Mouse (Mus musculus) layer of hippocampus, adult 2 months (tissue): Measurements from ENCODE around the gene Snx12. TPM values are rescaled to one million over a fixed set of nuclear protein-coding genes. Genes with fewer than 3 reads are reported as not detected.

Source experiments
- DNase-seq, 2 experiments: peaks; one replicate each; pipeline ENCODE4 v3.0.0; 2022; ENCODE audit warnings: low spot score in 2 of 2
- H3K27ac ChIP-seq: fragments of 200-600 bp; 2 replicates; pipeline ENCODE4 v1.8.1; 2022
- H3K4me3 ChIP-seq: fragments of 200-600 bp; 2 replicates; pipeline ENCODE4 v1.8.1; 2022; ENCODE audit warnings: mild to moderate bottlenecking
- CTCF ChIP-seq: fragments of 200-600 bp; conservative IDR thresholded peaks from 2 replicates; pipeline ENCODE4 v1.8.1; 2022; ENCODE audit warnings: antibody characterized with exemption, mild to moderate bottlenecking, moderate library complexity
- long read RNA-seq, 2 experiments: library from polyadenylated mRNA; stranded (forward); transcript quantifications; one replicate each; pipeline ENCODE4 v2.0.0; 2021; ENCODE audit warnings: borderline mapping rate in 2 of 2
- total RNA-seq, 2 experiments: library from RNA; stranded (reverse); gene quantifications; 2 replicates each; pipeline ENCODE4 v1.2.3; 2021

Gene Snx12
- total RNA-seq, result 10 to 100 TPM; 82.6 to 98.8 TPM
- long read RNA-seq, experiment 1, partial matches to known transcripts, result 8 of 17 reads
- long read RNA-seq, experiment 1, other reads (novel, unspliced or antisense), result 7 of 17 reads
- long read RNA-seq, experiment 2, transcript Snx12-202 (4 exons, 2,415 nt), result major isoform, 5 of 26 reads
- long read RNA-seq, experiment 2, transcript Snx12-204 (6 exons, 1,114 nt), result major isoform, 5 of 26 reads
- long read RNA-seq, experiment 2, partial matches to known transcripts, result 9 of 26 reads
- long read RNA-seq, experiment 2, other reads (novel, unspliced or antisense), result 7 of 26 reads

- H3K27ac ChIP-seq, result peak within 1 kb of the TSS; percentile 92
- TF ChIP-seq CTCF, result no peak
- DNase-seq, result peak; percentile 79 to 91
- peak within 1 kb of the TSS; percentile 65 for H3K4me3 ChIP-seq
Measured at GRCm38 (mm10) chrX:101221834-101222795, at the start of gene Snx12. Gene Snx12, minus strand, starts transcription at chrX:101222563.

DNA sequence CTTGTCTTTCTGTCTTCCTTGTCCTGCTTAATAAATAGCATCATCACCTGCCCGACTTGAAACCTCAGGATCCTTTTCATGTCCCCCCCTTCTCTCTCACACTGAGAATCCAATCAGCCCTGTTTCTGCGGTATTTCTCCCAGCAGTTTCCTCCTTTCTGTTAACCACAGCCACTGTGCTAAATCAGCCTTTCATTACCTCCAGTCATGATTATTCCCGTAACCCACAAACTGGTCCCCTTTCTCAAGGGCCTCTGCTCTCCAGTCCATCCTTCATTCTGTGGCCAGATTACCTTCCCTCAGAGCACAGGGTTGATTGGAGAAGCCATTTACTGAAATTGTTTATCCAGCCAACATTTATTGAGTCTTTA is 46.4 kb upstream of the Snx12 start, which contains the start of gene Gm20489:
TSS of gene Gm20489 (minus strand) at position 269 of the 370 bp plus-strand sequence.
- H3K4me3 ChIP-seq, result no peak within 1 kb of the TSS
- no peak for TF ChIP-seq CTCF
- DNase-seq, result no peak
- no peak within 1 kb of the TSS for H3K27ac ChIP-seq

GRCm38 (mm10) chrX:101268025-101268754 is 45.8 kb upstream of the Snx12 start, which contains the start of gene Il2rg:
Gene Il2rg, minus strand, starts transcription at chrX:101268255.
- Histone ChIP-seq H3K27ac (no peak within 1 kb of the TSS), H3K4me3 (no peak within 1 kb of the TSS)
- no peak for TF ChIP-seq CTCF
- no peak for DNase-seq

DNA sequence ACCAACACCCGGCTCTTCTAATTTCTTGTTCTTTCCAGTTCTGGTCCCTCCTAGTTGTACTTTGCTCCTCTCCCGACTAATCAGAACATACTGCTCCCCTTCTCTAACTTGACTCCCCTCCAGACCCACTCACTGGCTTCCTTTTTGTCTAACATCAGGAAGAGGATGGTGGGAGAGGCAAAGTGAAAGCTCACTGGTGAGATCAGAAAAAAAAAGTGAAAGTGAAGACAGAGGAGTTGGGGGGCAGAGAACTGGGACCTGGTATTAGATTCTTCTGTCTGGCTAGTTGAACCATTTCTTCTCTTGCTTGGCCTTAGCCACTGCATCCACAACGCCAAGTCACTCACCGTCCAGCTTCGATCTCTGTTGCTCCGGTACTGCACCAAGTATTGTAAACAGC is 44.3 kb upstream of the Snx12 start:
- no peak for DNase-seq

DNA sequence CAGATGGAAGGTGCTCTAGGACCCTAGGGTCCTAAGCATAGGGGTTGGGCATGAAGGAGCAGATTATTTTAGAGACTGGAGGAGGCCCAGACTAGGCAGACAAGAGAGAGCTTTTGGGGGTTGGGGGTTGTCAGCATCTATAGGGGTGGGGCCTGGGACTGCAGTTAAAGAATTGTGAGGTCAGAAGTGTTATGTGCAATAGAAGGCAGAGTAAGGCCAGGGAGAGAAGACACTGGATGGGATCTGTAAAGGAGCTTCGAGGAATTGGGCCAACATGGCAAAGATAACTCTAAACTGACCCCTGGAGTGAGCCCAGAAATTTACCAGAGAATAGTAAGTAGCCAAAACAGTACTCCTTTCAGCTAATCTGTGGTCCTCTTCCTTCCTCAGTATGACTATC is 41.5 kb upstream of the Snx12 start, which contains the start of gene Gm614:
TSS of gene Gm614 (minus strand) at position 101 of the 400 bp plus-strand sequence.
- Histone ChIP-seq H3K4me3 (no peak within 1 kb of the TSS), H3K27ac (no peak within 1 kb of the TSS)
- no peak for DNase-seq
- TF ChIP-seq CTCF, result no peak

More for the DNA sequence above, 44.3 kb upstream of the Snx12 start:
- H3K27ac ChIP-seq, result no peak overlapping the region
- no peak overlapping the region for H3K4me3 ChIP-seq
- TF ChIP-seq CTCF, result no peak

DNA sequence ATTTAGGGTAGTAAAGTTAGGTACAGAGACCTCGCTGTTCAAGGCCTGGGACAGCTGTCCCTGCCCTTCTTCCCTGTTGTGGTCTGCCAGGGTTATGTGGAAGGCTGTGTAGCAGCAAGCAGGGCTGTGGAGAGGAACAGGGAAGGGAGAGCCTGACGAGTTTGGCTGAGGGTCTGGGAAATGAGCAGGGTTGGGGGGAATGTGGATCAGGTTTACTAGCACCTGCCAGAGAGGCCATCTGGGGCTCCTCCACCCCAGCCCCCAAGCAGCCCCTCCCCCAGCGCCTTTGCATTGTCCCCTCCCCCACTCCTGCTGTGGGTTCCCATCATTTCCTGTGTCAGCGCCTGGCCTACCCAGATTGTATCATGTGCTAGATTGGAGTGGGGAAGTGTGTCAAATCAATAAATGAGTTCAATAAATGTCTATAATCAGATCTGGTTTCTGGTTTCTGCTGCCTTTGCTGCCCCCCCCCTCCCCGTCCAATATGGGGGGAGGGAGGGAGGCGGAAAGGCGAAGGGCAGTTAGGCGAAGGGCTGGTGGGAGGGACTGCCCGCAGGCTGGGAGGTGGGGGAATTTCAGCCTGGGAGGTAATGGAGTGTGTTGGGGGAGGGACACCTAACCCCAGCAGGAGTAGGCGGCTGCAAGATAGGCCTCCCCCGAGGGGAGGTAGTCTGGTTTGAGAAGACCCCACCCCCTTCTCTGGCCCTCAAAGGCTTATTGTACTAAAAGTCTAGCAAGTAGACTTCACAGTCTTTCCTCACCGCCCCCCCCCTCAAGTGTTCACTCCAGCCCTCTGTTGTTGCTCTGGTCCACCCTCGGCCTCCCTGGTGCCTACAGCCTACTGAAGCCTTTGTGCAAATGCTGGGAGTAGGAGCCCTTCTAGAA is 38.3 kb upstream of the Snx12 start:
- Histone ChIP-seq H3K27ac (no peak overlapping the region), H3K4me3 (no peak overlapping the region)
- no peak for TF ChIP-seq CTCF
- no peak for DNase-seq

DNA sequence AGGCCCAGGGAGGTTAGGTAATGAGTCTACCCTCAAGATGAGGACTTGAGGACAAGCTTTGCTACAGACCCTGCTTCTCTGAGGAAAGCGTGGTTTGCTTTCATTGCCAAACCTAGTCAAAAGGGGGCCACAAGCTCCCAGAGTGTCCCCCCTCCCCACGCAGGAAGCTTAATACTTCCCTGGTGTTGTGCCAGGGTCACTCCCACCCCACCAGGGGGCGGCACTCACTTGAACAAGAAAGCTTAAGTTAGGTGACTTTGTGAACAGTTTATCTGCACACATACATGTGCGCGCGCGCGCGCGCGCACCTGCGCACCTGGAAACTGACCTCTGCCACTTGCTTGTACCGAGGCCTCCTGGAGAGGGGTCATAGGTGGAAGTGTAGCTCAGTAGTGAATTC is 34.2 kb upstream of the Snx12 start:
- no peak overlapping the region for H3K4me3 ChIP-seq
- TF ChIP-seq CTCF, result peak; percentile 42
- no peak for DNase-seq
- no peak overlapping the region for H3K27ac ChIP-seq

- no peak for DNase-seq
- TF ChIP-seq CTCF, result no peak
- peak overlapping the region; percentile 82; the same call in 1 of the 2 replicates for H3K27ac ChIP-seq
Measured at GRCm38 (mm10) chrX:101254740-101255139, 32.4 kb upstream of the Snx12 start.

DNA sequence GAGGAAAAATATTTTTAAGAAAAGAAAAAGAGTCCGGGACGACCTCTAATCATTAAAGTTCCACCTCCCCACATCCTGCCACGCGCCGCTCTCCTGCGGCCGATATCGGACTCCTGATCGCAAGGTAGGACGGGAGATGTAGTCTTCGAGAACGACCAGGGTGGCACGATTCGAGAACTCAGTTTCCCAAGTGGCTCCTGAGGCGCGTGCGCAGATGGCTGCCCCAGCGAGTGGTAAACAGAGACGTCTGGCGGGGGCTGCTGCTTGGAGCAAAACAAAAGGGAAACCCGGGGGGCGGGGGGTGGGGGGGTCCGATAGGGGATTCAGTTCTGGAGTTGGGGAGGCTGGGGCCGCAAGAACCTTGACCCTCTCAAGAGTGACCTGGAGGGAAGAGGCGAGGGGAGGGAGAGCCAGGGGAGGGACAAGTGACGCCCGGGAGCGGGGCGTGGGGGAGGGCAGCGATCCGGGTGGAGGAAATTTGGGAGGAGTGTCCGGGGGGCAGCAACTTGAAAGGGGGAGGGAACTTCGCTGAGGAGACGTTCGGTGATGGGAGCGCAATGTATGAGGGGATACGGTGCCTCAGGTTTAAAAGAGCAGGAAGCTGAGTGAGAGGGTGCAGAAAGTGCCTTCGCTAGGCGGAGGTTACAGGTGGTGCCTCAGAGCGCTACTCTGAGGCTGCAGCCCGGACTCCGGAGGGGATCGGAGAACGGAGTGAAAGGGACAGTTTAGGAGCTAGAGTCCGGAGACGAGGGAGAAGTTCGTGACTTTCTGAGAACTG is 31.8 kb upstream of the Snx12 start, which contains the start of gene Foxo4:
TSS of gene Foxo4 (plus strand) at position 577 of the 778 bp plus-strand sequence.
- peak; percentile 78 to 87 for DNase-seq

More at GRCm38 (mm10) chrX:101254740-101255139, 32.4 kb upstream of the Snx12 start:
- H3K4me3 ChIP-seq, result peak overlapping the region; percentile 64

DNA sequence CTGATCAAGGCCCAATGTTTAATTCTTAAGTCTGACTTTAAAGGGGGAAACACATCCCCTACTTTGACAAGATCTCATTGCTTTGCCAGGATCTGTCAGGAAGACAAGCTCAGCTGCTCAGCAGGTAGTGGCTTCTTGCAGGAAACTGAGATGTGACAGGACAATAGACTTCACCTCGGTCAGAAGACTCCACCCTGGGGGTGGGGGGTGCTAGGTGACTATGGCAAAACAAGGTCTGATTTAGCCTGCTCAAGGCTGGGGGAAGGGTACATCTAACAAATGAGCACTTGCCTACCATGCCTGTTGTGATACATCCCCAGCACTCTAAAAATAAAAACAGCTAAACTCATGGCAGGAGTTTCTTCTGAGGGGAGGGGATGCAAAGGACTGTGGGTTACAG is 22.6 kb upstream of the Snx12 start:
- no peak for TF ChIP-seq CTCF
- Histone ChIP-seq H3K4me3 (no peak overlapping the region), H3K27ac (no peak overlapping the region)
- no peak for DNase-seq

More for the DNA sequence above, 31.8 kb upstream of the Snx12 start, which contains the start of gene Foxo4:
- no peak for TF ChIP-seq CTCF
- peak within 1 kb of the TSS; percentile 82 for H3K27ac ChIP-seq
- peak within 1 kb of the TSS; percentile 64 for H3K4me3 ChIP-seq

GRCm38 (mm10) chrX:101222796-101223162 is 416 bp upstream of the Snx12 start:
- TF ChIP-seq CTCF, result no peak
- peak overlapping the region; percentile 65 for H3K4me3 ChIP-seq
- peak overlapping the region; percentile 84 for H3K27ac ChIP-seq

More at GRCm38 (mm10) chrX:101222796-101223162, 416 bp upstream of the Snx12 start:
- no peak for DNase-seq
